Mouse (Mus musculus): Measurements from ENCODE around the gene Pappa.

GRCm38 (mm10) chr4:65283611-65284010 is 159.6 kb downstream of the Pappa start:
- TF ChIP-seq POLR2A (IDR thresholded peaks at IDR 0.05; ENCODE audit: borderline replicate concordance, extremely low read depth, low read depth, low read length), result no peak
- no peak for TF ChIP-seq CTCF (IDR thresholded peaks at IDR 0.05; ENCODE audit: insufficient read depth, low read length)

Measured in lung, adult 2 months (tissue).